Mouse (Mus musculus): Measurements from ENCODE around the gene Foxm1. TPM values are rescaled to one million over a fixed set of nuclear protein-coding genes. Genes with fewer than 3 reads are reported as not detected.

Foxm1 gene
- total and polyA plus RNA-seq, 3 experiments = 13.7 to 61.9 (median 31.1) TPM

GRCm38 (mm10) chr6:128408544-128409125, 45.9 kb downstream of the Foxm1 start:
- no peak for DNase-seq (ENCODE audit: low read depth, low spot score)
- no peak overlapping the region for H3K27ac ChIP-seq (ENCODE audit: control insufficient read depth, low read depth, low read length)
- no peaks in the 10 kb centered on the region for H3K36me3 ChIP-seq (ENCODE audit: control insufficient read depth in 1 of 2, insufficient read depth in 2 of 2, low read length in 2 of 2)
- no peak for TF ChIP-seq UBTF (IDR thresholded peaks at IDR 0.05; ENCODE audit: borderline replicate concordance, insufficient read depth, low read depth, low read length)
- TF ChIP-seq USF2 (IDR thresholded peaks at IDR 0.05; ENCODE audit: borderline replicate concordance in 1 of 2, insufficient read depth in 1 of 2, low read depth in 1 of 2, low read length in 2 of 2) = no peak
- TF ChIP-seq RAD21 (IDR thresholded peaks at IDR 0.05; ENCODE audit: low read depth, low read length) = no peak
- TF ChIP-seq EP300 (IDR thresholded peaks at IDR 0.05; ENCODE audit: low read depth in 1 of 2, low read length in 2 of 2) = no peak
- TF ChIP-seq POLR2A (IDR thresholded peaks at IDR 0.05; ENCODE audit: control insufficient read depth in 1 of 2, insufficient read depth in 1 of 2, low read depth in 1 of 2, low read length in 2 of 2, poor library complexity in 1 of 2) = no peak
- TF ChIP-seq MEF2A (IDR thresholded peaks at IDR 0.05; ENCODE audit: extremely low read depth, insufficient replicate concordance, low read depth, low read length, poor library complexity, severe bottlenecking) = no peak
- TF ChIP-seq CHD1 (IDR thresholded peaks at IDR 0.05; ENCODE audit: low read depth, low read length) = no peak
- no peak for TF ChIP-seq MYB (IDR thresholded peaks at IDR 0.05; ENCODE audit: low read depth, low read length)
- no peaks in the 10 kb centered on the region for H3K4me1 ChIP-seq (ENCODE audit: control insufficient read depth in 1 of 2, insufficient read depth in 2 of 2, low read length in 2 of 2)
- no peak overlapping the region for H3K9ac ChIP-seq (ENCODE audit: control insufficient read depth, low read depth, low read length, poor library complexity, severe bottlenecking)
- H3K79me2 ChIP-seq (ENCODE audit: control insufficient read depth, insufficient read depth, low read length, poor library complexity) = no peaks in the 10 kb centered on the region
- no peaks in the 10 kb centered on the region for H3K9me3 ChIP-seq (replicated peaks; ENCODE audit: insufficient read depth, low read length)
- no peak overlapping the region for H3K4me3 ChIP-seq (ENCODE audit: control insufficient read depth in 1 of 2, insufficient read depth in 1 of 2, low read depth in 2 of 2, low read length in 2 of 2)
- no peaks in the 10 kb centered on the region for H3K27me3 ChIP-seq (ENCODE audit: control insufficient read depth in 1 of 2, insufficient read depth in 2 of 2, low read length in 2 of 2)

GRCm38 (mm10) chr6:128410305-128410704, 47.5 kb downstream of the Foxm1 start:
- no peaks in the 10 kb centered on the region for H3K27me3 ChIP-seq (ENCODE audit: control insufficient read depth in 1 of 2, insufficient read depth in 2 of 2, low read length in 2 of 2)
- no peak overlapping the region for H3K27ac ChIP-seq (ENCODE audit: control insufficient read depth, low read depth, low read length)
- DNase-seq (ENCODE audit: low read depth, low spot score) = no peak
- H3K4me1 ChIP-seq (ENCODE audit: control insufficient read depth in 1 of 2, insufficient read depth in 2 of 2, low read length in 2 of 2) = no peaks in the 10 kb centered on the region
- H3K4me3 ChIP-seq (ENCODE audit: control insufficient read depth in 1 of 2, insufficient read depth in 1 of 2, low read depth in 2 of 2, low read length in 2 of 2) = no peak overlapping the region
- H3K9me3 ChIP-seq (replicated peaks; ENCODE audit: insufficient read depth, low read length) = no peaks in the 10 kb centered on the region
- H3K9ac ChIP-seq (ENCODE audit: control insufficient read depth, low read depth, low read length, poor library complexity, severe bottlenecking) = no peak overlapping the region
- H3K79me2 ChIP-seq (ENCODE audit: control insufficient read depth, insufficient read depth, low read length, poor library complexity) = no peaks in the 10 kb centered on the region
- TF ChIP-seq MXI1 (IDR thresholded peaks at IDR 0.05; ENCODE audit: low read depth, low read length) (no peak), POLR2AphosphoS2 (IDR thresholded peaks at IDR 0.05; ENCODE audit: low read length) (no peak), NRF1 (IDR thresholded peaks at IDR 0.05; ENCODE audit: insufficient read depth, low read depth, low read length, poor library complexity, severe bottlenecking) (no peak), GABPA (IDR thresholded peaks at IDR 0.05; ENCODE audit: low read depth, low read length) (no peak), USF2 (IDR thresholded peaks at IDR 0.05; ENCODE audit: borderline replicate concordance in 1 of 2, insufficient read depth in 1 of 2, low read depth in 1 of 2, low read length in 2 of 2) (no peak), CTCF (IDR thresholded peaks at IDR 0.05 in 2 of 3, conservative IDR thresholded peaks at IDR 0.05 in 1 of 3; ENCODE audit: control insufficient read depth in 1 of 3, insufficient read depth in 1 of 3, low read depth in 2 of 3, low read length in 3 of 3, poor library complexity in 1 of 3, severe bottlenecking in 1 of 3) (no peak), ZKSCAN1 (IDR thresholded peaks at IDR 0.05; ENCODE audit: low read depth, low read length) (no peak), BHLHE40 (IDR thresholded peaks at IDR 0.05; ENCODE audit: borderline replicate concordance, low read depth, low read length) (no peak), ZC3H11A (IDR thresholded peaks at IDR 0.05; ENCODE audit: low read depth, low read length) (no peak), GATA1 (IDR thresholded peaks at IDR 0.05; ENCODE audit: low read depth, low read length) (no peak)
- H3K36me3 ChIP-seq (ENCODE audit: control insufficient read depth in 1 of 2, insufficient read depth in 2 of 2, low read length in 2 of 2) = no peaks in the 10 kb centered on the region
